ENCODE assay signal across 8 mouse cellular contexts in the genomic region with DNA sequence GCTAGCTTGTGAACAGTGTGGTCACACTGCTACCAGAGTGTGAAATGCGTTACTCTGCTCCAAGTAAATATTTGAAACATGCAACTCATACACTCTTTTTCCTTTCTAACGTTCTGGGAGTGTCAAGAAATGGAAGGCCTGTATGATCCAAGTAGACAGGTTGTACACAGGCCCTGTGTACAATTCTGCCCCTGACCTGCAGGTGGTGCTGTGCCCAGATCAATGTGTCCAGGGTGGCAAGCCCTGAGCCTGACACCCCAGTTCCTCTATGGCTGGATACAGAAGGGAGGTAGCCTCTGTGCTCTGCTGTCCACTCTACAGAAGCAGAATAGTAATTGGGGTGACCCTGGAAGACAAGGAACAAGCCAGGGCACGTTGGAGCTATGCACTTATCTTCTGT. TPM values are rescaled to one million over a fixed set of nuclear protein-coding genes. Genes with fewer than 3 reads are reported as not detected.
DNase-seq lines count a peak whose midpoint lies in the region; ATAC-seq and TF ChIP-seq lines count a peak whose summit lies in the region.

No protein-coding gene starts in this region.

- peaks cover 6% of the 10 kb centered on the region for H3K27me3 ChIP-seq in CH12.LX (replicated peaks)
- H3K27me3 ChIP-seq in intestine, embryonic 16.5 days (replicated peaks; ENCODE audit: control insufficient read depth, insufficient read depth, low read length): no peaks in the 10 kb centered on the region
- no peaks in the 10 kb centered on the region for H3K27me3 ChIP-seq in forebrain, embryonic 16.5 days (replicated peaks; ENCODE audit: control insufficient read depth, insufficient read depth, low read length)

- no peak for TF ChIP-seq EP300 in CH12.LX (IDR thresholded peaks at IDR 0.05; ENCODE audit: low read length)

- H3K79me2 ChIP-seq in CH12.LX (replicated peaks; ENCODE audit: control insufficient read depth, extremely low read depth, insufficient read depth, poor library complexity, severe bottlenecking): no peaks in the 10 kb centered on the region

- no peaks in the 10 kb centered on the region for H3K36me3 ChIP-seq in CH12.LX (replicated peaks in 1 of 2; ENCODE audit: control insufficient read depth in 1 of 2, insufficient read depth in 1 of 2, low read length in 1 of 2)
- no peaks in the 10 kb centered on the region for H3K36me3 ChIP-seq in intestine, embryonic 16.5 days (ENCODE audit: control insufficient read depth, insufficient read depth, low read length)
- H3K36me3 ChIP-seq in forebrain, embryonic 16.5 days (ENCODE audit: control insufficient read depth, insufficient read depth): no peaks in the 10 kb centered on the region

- intact Hi-C loops in heart, postnatal 25 days (cut with DNase I): loop anchor here (1.0 to 5.0 kb wide), 3 partner anchors 52 to 253 kb away; no protein-coding TSS in a partner anchor

- H3K27ac ChIP-seq in CH12.LX (ENCODE audit: insufficient read depth, low read depth): no peak overlapping the region
- no peak overlapping the region for H3K27ac ChIP-seq in intestine, embryonic 16.5 days (ENCODE audit: low read length)
- no peak overlapping the region for H3K27ac ChIP-seq in forebrain, embryonic 16.5 days (ENCODE audit: low read length)

- peaks cover 10% of the 10 kb centered on the region for H3K9me3 ChIP-seq in CH12.LX (replicated peaks; ENCODE audit: low read length)
- no peaks in the 10 kb centered on the region for H3K9me3 ChIP-seq in intestine, embryonic 16.5 days (ENCODE audit: control insufficient read depth, low read length)
- H3K9me3 ChIP-seq in forebrain, embryonic 16.5 days (ENCODE audit: control insufficient read depth, low read length): no peaks in the 10 kb centered on the region

- no peak for TF ChIP-seq POLR2A in CH12.LX (IDR thresholded peaks at IDR 0.05; ENCODE audit: low read depth, low read length)

- peaks cover 0 to 7% of the 10 kb centered on the region in 2 experiments; a peak in 1 of 4 replicates for H3K4me1 ChIP-seq in CH12.LX (ENCODE audit: control insufficient read depth in 1 of 2, insufficient read depth in 2 of 2)
- peaks cover 11% of the 10 kb centered on the region for H3K4me1 ChIP-seq in intestine, embryonic 16.5 days (ENCODE audit: control insufficient read depth, insufficient read depth, low read length)
- no peaks in the 10 kb centered on the region for H3K4me1 ChIP-seq in forebrain, embryonic 16.5 days (replicated peaks; ENCODE audit: control insufficient read depth, insufficient read depth, low read length)

- peak; percentile 45 for TF ChIP-seq RAD21 in CH12.LX (IDR thresholded peaks at IDR 0.05; ENCODE audit: low read depth, low read length)

- TF ChIP-seq CTCF in CH12.LX (conservative IDR thresholded peaks at IDR 0.05 in 1 of 2, IDR thresholded peaks at IDR 0.05 in 1 of 2; ENCODE audit: low read depth in 2 of 2, low read length in 2 of 2): peak; percentile 79 to 85

- no peak overlapping the region for H3K4me3 ChIP-seq in CH12.LX (replicated peaks in 1 of 3; ENCODE audit: low read depth in 2 of 3, low read length in 2 of 3, poor library complexity in 1 of 3)
- H3K4me3 ChIP-seq in intestine, embryonic 16.5 days (ENCODE audit: low read length): no peak overlapping the region
- no peak overlapping the region for H3K4me3 ChIP-seq in forebrain, embryonic 16.5 days (replicated peaks; ENCODE audit: low read length)

- dilution Hi-C loops in CH12.LX (cut with MboI; ENCODE audit: extremely low pct_ligation_motif_present, extremely low pct_unique_long_range_greater_than_20kb, low sequenced_read_pairs): no loop called here

- WGBS in intestine, embryonic 16.5 days: 57% methylated on average over 3 of the region's 3 CpGs
- 65% methylated on average over 3 of the region's 3 CpGs for WGBS in forebrain, embryonic 16.5 days

- no peak overlapping the region for H3K4me2 ChIP-seq in CH12.LX (ENCODE audit: insufficient read depth, low read depth, poor library complexity, severe bottlenecking)
- no peak overlapping the region for H3K4me2 ChIP-seq in intestine, embryonic 16.5 days (ENCODE audit: low read depth, low read length)
- no peak overlapping the region for H3K4me2 ChIP-seq in forebrain, embryonic 16.5 days (ENCODE audit: low read length)

- in situ Hi-C loops in CH12.LX (cut with MboI; ENCODE audit: low pct_ligation_motif_present, low pct_unique_long_range_greater_than_20kb, low sequenced_read_pairs): loop anchor here (5.0 kb wide), 1 partner anchor 53 kb away; no protein-coding TSS in a partner anchor

- no peak overlapping the region for H3K9ac ChIP-seq in CH12.LX (ENCODE audit: insufficient read depth, low read depth)
- H3K9ac ChIP-seq in intestine, embryonic 16.5 days (ENCODE audit: low read depth, low read length): no peak overlapping the region
- no peak overlapping the region for H3K9ac ChIP-seq in forebrain, embryonic 16.5 days (replicated peaks; ENCODE audit: low read depth, low read length)

- ATAC-seq in intestine, embryonic 16.5 days: peak; percentile 69; the same call in 1 of the 2 replicates
- ATAC-seq in forebrain, embryonic 16.5 days: no peak

- peak; percentile 66 for DNase-seq in heart, adult 8-10 months (ENCODE audit: low spot score)
- DNase-seq in heart, postnatal 25 days (ENCODE audit: low spot score): no peak
- peak; percentile 67 for DNase-seq in CH12.LX (ENCODE audit: extremely low read depth)
- peak; percentile 8 for DNase-seq in c-Kit-negative CD71-positive TER-119-positive erythroid progenitor cells, embryonic 14.5 days (ENCODE audit: low read depth, low spot score)
- DNase-seq in naive thymus-derived CD4-positive, alpha-beta T cell, adult 2 months (ENCODE audit: low read depth): peak; percentile 91
- DNase-seq in frontal cortex, postnatal 14 days (ENCODE audit: low spot score in 2 of 2): no peak

TF ChIP-seq in CH12.LX, 34 proteins besides CTCF, POLR2A, EP300 and RAD21:
- TF ChIP-seq MEF2A (IDR thresholded peaks at IDR 0.05; ENCODE audit: borderline replicate concordance, low read depth, low read length) (no peak), NELFE (IDR thresholded peaks at IDR 0.05; ENCODE audit: low read depth, low read length) (no peak), SMC3 (IDR thresholded peaks at IDR 0.05; ENCODE audit: low read depth, low read length) (peak; percentile 66), E2F4 (IDR thresholded peaks at IDR 0.05; ENCODE audit: insufficient replicate concordance, low read depth, low read length) (no peak)

RNA-seq across cellular contexts. Expression of a gene that starts 24.3 kb away (rescaled TPM):
- 10 to 100 TPM in 1 of 4 experiments, 1 to 10 TPM in 3; 6.8 to 13.9 (median 7.5) TPM for total RNA-seq in heart, adult 8-10 months (2022)
- total RNA-seq in heart, postnatal 25 days (2021): 10 to 100 TPM in 1 of 2 experiments, 1 to 10 TPM in 1; 9.8 to 11.5 TPM
- total RNA-seq in CH12.LX (2012; rRNA removed): 0.21 and 0.34 TPM in 2 replicates
- total RNA-seq in CH12.LX (2014; rRNA removed): 0.16 TPM in 1 of 2 replicates, not detected in the other
- 0.39 and 0.55 TPM in 2 replicates for polyA plus RNA-seq in CH12.LX (2012; ENCODE audit: insufficient read length, low read depth)
- polyA plus RNA-seq in intestine, embryonic 16.5 days (2015; fragmentation: Nextera tagmentation; extraction: Ambion mirVana): 20.1 and 21.1 TPM in 2 replicates
- 1.1 and 2.0 TPM in 2 replicates for polyA plus RNA-seq in forebrain, embryonic 16.5 days (2015; fragmentation: Nextera tagmentation; extraction: Ambion mirVana)

Comparison
In these comparisons a context has a peak if more than half of its experiments do, and no peak if none do; other contexts are left out.
1. DNase-seq: peak in heart, adult 8-10 months (single experiment), CH12.LX (single experiment), c-Kit-negative CD71-positive TER-119-positive erythroid progenitor cells, embryonic 14.5 days (single experiment) and naive thymus-derived CD4-positive, alpha-beta T cell, adult 2 months (single experiment); none in heart, postnatal 25 days (single experiment) and frontal cortex, postnatal 14 days (0 of 2).
2. RNA of a gene that starts 24.3 kb away (total RNA-seq): 9.8 to 11.5 TPM in heart, postnatal 25 days and 6.8 to 13.9 TPM in heart, adult 8-10 months; 0.16 to 0.34 TPM in CH12.LX; every median in the first group is over 4 times any median in the second.